Mouse (Mus musculus) cortical plate, adult 2 months (tissue): ENCODE data around the gene H2-Oa.

ENCODE experiments used
- CTCF ChIP-seq: fragments of 200-500 bp; IDR thresholded peaks from 2 replicates; pipeline ENCODE4 v1.5.1; 2011; ENCODE audit warnings: mild to moderate bottlenecking, control low read depth, low read length; ENCODE audit not compliant: insufficient read depth; ENCODE audit errors: extremely low read depth
- POLR2A ChIP-seq: fragments of 200-500 bp; IDR thresholded peaks from 2 replicates; pipeline ENCODE4 v1.6.1; 2011; ENCODE audit warnings: mild to moderate bottlenecking, low read length, control low read depth; ENCODE audit not compliant: insufficient read depth; ENCODE audit errors: extremely low read depth

DNA sequence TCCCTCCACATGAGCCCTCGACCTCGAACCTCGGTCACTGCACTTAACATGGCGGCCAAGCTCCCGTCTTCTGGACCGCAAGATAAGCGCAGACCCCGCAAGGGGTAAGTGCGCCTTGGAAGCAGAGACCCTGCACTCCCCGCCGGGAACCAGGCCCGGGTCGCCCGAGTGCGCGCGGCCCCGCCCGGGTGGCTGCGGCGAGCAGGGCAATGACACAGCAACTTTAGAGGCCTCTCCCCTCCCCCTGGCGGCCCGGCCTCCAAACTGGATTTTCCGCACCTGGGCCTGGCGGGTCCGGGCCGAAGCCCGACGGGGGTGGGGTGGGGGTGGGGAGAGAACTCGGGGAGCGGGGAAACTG is 28.7 kb downstream of the H2-Oa start:
- no peak for TF ChIP-seq CTCF
- TF ChIP-seq POLR2A = no peak
